Mouse (Mus musculus) Muller cell, postnatal 12 days (primary cell): Measurements from ENCODE around the gene Gnb2.

ENCODE experiments used
- DNase-seq: peaks from one replicate; pipeline ENCODE4 v3.0.0-alpha.2; 2015; ENCODE audit errors: inconsistent ontology term

Gnb2 gene

GRCm38 (mm10) chr5:137519691-137520550, 13.4 kb downstream of the Gnb2 start:
- no peak for DNase-seq

DNA sequence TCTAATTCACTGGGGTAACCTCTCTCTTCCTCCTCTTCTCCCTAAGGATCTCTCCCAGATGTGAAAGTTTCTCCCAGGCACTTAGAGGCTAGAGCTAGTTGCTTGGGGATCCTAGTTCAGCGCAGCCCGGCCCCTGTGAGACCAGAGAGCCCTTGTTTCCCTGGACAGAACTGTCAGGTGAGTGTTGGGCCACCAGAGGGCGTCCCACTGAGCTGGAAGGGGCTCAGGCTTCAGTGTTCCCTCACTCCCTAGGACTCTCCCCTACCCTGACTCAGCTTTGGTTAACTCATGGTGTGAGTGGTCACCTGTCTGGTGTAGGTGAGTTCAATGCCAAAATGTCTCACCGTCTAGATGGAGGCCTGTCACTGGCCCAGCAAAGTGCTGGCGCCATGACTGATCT, 14.9 kb downstream of the Gnb2 start, which contains the start of gene Gigyf1:
Gene Gigyf1, plus strand, starts transcription at position 113 of the 400 bp plus-strand sequence.
- DNase-seq = no peak

- DNase-seq = no peak
Observed at GRCm38 (mm10) chr5:137514811-137515210, 18.5 kb downstream of the Gnb2 start.

DNA sequence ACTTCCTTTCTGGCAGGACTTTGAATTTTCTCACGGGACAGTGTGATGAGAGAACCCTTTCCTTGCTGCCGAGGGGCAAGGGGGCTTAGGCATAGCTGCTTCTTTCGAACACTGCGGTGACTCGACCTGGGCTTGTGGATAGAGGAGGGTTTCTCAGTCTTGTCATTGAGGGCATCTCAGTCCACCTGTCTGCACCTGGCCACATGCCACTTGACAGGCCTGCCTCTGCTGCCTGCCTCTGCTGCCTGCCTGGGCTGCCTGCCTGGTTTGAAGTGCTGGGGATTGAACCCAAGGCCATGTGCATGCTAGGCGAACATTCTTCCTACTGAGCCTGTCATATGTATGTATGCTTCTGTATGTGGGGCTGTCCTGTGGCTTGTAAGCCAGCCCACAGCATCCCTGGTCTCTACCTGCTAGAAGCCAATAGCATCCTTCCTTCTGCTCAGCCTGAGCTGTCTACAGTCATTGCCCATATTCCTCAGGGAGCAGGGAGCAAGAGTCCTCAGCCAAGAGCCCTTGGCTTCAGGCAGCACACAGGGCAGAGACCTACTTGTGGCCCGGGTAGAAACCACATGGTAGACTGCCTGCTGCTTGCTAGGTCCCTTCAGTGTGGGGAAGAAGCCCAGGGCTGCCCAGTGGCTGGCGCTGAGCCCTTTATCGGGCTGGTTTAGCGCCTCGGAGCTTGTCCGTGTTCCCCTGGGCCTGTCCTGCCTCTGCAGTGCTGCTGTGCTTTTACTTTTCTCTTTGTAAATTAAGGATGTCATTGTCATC, 19.2 kb downstream of the Gnb2 start:
- no peak for DNase-seq

DNA sequence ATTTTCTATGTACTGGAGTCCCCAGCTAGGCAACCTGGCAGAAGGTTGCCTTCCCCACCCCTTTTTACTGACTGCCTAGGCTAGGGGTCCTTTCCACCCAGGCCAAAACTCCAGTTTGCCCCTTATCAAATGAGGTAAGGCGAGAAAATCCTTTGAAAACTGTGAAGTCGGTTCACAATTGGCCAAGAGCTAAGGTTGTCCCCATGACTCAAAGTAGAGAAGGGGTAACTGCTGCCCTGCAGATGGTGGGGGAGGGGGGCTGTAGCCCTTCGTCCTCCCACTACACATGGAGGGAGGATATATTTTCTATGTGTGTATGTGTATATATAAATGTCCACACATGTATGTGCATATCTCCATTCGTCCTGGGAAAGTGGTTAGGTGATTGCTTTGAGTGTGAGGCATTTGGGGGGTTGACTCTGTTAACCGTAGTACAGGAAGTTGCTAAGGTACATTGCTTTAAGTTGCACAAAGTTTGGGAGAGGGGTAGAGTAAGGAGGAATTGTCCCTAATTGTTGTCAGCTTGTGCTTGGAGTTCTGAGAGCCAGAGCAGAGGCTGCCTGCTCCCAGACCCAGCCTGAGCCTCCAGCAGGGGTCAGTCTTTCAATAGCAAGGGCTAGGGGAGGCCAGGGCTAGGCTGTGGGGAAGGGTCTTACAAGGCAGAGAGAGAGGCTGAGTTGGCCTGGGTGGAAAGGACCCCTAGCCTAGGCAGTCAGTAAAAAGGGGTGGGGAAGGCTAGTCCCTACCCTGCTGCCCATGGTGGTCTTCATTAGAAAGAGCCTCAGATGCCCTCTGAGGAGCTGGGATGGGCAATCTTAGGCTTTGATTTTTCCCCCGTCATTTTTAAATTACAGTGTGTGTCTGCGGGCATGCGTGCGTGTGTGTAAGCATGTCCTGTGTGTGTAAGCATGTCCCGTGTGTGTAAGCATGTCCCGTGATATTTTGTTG, 20.2 kb downstream of the Gnb2 start:
- no peak for DNase-seq

GRCm38 (mm10) chr5:137511706-137512105, 21.6 kb downstream of the Gnb2 start:
- DNase-seq = no peak

GRCm38 (mm10) chr5:137510573-137511390, 22.5 kb downstream of the Gnb2 start:
- peak; percentile 43 for DNase-seq

- peak; percentile 65 for DNase-seq
Observed at GRCm38 (mm10) chr5:137510014-137510501, 23.3 kb downstream of the Gnb2 start.

DNA sequence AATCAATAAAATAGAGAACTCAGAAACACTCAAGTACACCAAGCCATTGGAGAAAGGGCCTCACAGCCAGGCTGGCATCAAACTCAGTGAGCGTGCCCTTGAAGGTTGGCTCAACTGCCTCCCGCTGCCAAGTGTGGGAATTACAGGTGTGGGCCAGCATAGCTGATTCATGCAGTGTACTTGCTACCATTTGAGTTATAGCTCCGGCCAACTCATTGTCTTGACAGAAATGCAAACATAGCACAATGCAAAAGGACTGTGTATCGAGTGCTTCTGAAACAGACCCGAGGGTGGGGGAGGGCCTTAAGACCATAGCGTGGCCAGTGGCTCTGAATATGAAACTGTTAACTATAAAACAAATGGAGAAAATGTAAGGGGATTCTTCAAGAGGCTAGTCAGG, 29.3 kb downstream of the Gnb2 start:
- no peak for DNase-seq

- DNase-seq = no peak
Observed at GRCm38 (mm10) chr5:137502667-137503110, 30.6 kb downstream of the Gnb2 start.

- peak; percentile 100 for DNase-seq
Observed at GRCm38 (mm10) chr5:137501709-137502666, 31.3 kb downstream of the Gnb2 start, which contains the start of gene Pop7. TSS of gene Pop7 (minus strand) at chr5:137502518.

DNA sequence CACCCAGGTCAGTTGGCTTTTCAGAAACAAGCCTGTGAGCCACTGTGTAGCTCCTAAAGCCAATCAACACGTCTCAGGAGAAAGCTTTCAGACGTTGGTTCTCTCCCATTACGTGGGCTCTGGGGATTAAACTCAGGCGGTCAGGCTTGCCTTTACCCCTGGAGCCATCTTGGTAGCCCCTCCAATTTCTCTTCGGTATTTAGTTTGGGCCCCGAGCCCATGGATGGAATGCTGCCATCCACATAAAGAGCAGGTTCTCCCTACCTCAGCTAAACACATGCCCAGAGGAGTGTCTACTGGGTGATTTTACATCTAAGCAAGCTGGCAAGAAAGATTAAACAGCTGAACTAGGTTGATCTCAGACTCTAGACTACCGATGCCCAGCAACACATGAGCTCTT, 33.1 kb downstream of the Gnb2 start:
- no peak for DNase-seq

GRCm38 (mm10) chr5:137493831-137494230, 39.5 kb downstream of the Gnb2 start:
- DNase-seq = no peak

GRCm38 (mm10) chr5:137491559-137491958, 41.8 kb downstream of the Gnb2 start:
- DNase-seq = no peak

- no peak for DNase-seq
Observed at GRCm38 (mm10) chr5:137487616-137488015, 45.7 kb downstream of the Gnb2 start.

GRCm38 (mm10) chr5:137485851-137486155, 47.5 kb downstream of the Gnb2 start:
- DNase-seq = no peak

DNA sequence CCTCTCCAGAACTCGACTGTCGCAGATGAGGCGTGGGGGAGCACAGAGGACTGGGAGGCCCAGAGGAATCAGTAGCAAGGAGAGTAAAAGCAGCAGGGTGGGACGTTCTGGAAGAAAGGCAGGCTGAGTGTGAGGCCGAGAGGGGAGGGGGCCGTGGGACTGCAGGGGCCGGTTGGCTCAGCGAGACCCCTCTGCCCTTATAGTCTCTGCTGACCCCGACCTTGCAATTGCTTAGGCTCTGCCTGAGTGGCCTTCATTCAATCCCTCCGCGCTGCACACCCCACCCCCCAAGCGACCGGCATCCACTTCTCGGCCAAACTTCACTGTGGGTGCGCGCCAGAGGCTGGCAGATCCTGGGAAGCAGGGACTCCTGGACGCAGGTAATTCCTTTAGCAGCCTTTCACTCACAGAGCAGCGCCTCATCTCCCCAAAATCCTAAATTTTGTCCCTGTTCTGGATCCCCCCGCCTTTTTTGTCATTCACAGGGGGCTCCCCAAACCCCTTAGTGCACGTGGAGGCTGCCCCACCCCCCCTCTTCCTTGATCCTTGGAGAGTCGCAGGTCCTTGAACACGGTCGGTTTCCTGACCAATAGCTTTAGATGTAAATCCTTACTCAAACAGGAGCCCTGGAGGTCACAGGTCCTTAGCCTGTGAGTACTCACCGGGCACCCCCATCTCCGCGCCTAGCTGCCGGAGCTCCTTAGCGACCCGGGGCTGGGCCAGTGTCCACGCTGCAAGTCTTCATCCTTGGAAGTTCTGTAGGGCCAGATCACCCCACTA, 48.0 kb downstream of the Gnb2 start:
- no peak for DNase-seq

DNA sequence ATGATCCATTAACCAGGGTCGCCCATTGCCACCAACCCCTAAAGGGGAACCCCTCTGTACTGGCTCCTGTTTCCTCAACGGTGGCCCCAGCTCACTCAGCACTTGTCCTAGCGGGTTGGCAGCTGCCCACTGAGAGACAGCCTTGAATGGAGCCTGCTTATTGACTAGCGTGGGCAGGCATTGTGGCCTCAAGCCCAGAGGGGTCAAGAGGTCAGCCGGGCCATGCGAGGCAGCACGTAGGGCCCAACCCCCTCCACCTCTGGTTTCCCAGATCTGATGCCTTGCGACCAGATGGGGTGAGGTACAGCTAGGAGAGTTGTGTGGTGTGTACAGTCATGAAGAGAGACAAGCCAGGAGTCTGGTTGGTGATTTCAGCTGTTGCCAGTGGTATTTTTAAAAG, 51.4 kb downstream of the Gnb2 start:
- peak; percentile 66 for DNase-seq

DNA sequence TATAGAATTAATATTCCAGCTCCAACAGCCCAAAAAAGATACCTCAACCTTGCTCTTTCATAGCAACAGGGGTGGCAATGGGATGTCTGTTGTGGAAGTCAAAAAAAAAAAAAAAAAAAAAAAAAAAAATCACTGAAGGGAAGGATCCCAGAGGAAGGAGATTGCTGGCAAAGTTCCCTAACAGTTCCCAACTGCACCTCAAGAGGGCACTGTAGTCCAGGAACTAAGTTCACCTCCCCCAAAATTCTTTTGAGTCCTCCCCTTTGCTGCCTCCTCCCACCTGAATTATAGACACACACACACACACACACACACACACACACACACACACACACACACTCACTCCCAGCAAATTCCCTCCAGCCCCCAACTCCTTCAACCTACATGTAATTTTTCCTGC, 52.2 kb downstream of the Gnb2 start:
- DNase-seq = peak; percentile 83
